Mouse (Mus musculus) adrenal gland, postnatal 36 days (tissue): ENCODE results near the gene Uba6. TPM values are rescaled to one million over a fixed set of nuclear protein-coding genes. Genes with fewer than 3 reads are reported as not detected.

Experiments used
- DNase-seq, 2 experiments: peaks; one replicate each; pipeline ENCODE4 v3.0.0; 2021; ENCODE audit warnings: mixed read lengths in 1 of 2
- long read RNA-seq, 2 experiments: library from polyadenylated mRNA; stranded (forward); transcript quantifications; one replicate each; pipeline ENCODE4 v2.0.0; 2021; ENCODE audit warnings: borderline sequencing depth in 2 of 2
- total RNA-seq, 2 experiments: library from RNA; stranded (reverse); gene quantifications; 2 replicates each; pipeline ENCODE4 v1.2.3; 2021

Gene Uba6
- 10 to 100 TPM; 16.7 to 20.0 TPM for total RNA-seq
- long read RNA-seq, experiment 1, partial matches to known transcripts: 1 of 1 reads
- long read RNA-seq, experiment 1, other reads (novel, unspliced or antisense): 0 of 1 reads
- long read RNA-seq, experiment 2, partial matches to known transcripts: 0 of 1 reads
- long read RNA-seq, experiment 2, other reads (novel, unspliced or antisense): 1 of 1 reads

- DNase-seq: peak; percentile 100
Observed at GRCm38 (mm10) chr5:86172449-86173161, at the start of gene Uba6. TSS of gene Uba6 (minus strand) at chr5:86172803.

- no peak for DNase-seq
Observed at GRCm38 (mm10) chr5:86197801-86198200, 25.2 kb upstream of the Uba6 start, which contains the start of gene Gnrhr. TSS of gene Gnrhr (minus strand) at chr5:86197901.

GRCm38 (mm10) chr5:86191356-86191755 is 18.8 kb upstream of the Uba6 start:
- DNase-seq: no peak

- peak; percentile 16 to 61 for DNase-seq
Observed at GRCm38 (mm10) chr5:86190770-86191169, 18.2 kb upstream of the Uba6 start.

GRCm38 (mm10) chr5:86190290-86190689 is 17.7 kb upstream of the Uba6 start:
- DNase-seq: no peak

- no peak for DNase-seq
Observed at GRCm38 (mm10) chr5:86187441-86187840, 14.8 kb upstream of the Uba6 start.

GRCm38 (mm10) chr5:86173778-86174177 is 1.2 kb upstream of the Uba6 start:
- no peak for DNase-seq

GRCm38 (mm10) chr5:86172088-86172448 is 535 bp downstream of the Uba6 start:
- DNase-seq: no peak

GRCm38 (mm10) chr5:86129828-86130227 is 42.8 kb downstream of the Uba6 start:
- no peak for DNase-seq

GRCm38 (mm10) chr5:86128749-86129148 is 43.9 kb downstream of the Uba6 start:
- DNase-seq: no peak

GRCm38 (mm10) chr5:86118457-86119094 is 54.0 kb downstream of the Uba6 start:
- DNase-seq: peak; percentile 3 to 6

GRCm38 (mm10) chr5:86113997-86114396 is 58.6 kb downstream of the Uba6 start:
- peak; percentile 8 to 16 for DNase-seq

- peak; percentile 24 to 37 for DNase-seq
Observed at GRCm38 (mm10) chr5:86113037-86113436, 59.6 kb downstream of the Uba6 start.

GRCm38 (mm10) chr5:86111074-86111473 is 61.5 kb downstream of the Uba6 start:
- DNase-seq: no peak

GRCm38 (mm10) chr5:86106610-86107009 is 66.0 kb downstream of the Uba6 start:
- DNase-seq: no peak

GRCm38 (mm10) chr5:86102176-86102575 is 70.4 kb downstream of the Uba6 start:
- DNase-seq: no peak

GRCm38 (mm10) chr5:86100621-86101020 is 72.0 kb downstream of the Uba6 start:
- no peak for DNase-seq

- DNase-seq: no peak
Observed at GRCm38 (mm10) chr5:86098988-86099387, 73.6 kb downstream of the Uba6 start.

GRCm38 (mm10) chr5:86094754-86095153 is 77.8 kb downstream of the Uba6 start:
- DNase-seq: no peak

GRCm38 (mm10) chr5:86086751-86087150 is 85.9 kb downstream of the Uba6 start:
- DNase-seq: no peak

GRCm38 (mm10) chr5:86084979-86085378 is 87.6 kb downstream of the Uba6 start:
- no peak for DNase-seq

GRCm38 (mm10) chr5:86083987-86084386 is 88.6 kb downstream of the Uba6 start:
- DNase-seq: no peak

GRCm38 (mm10) chr5:86078720-86079334 is 93.8 kb downstream of the Uba6 start:
- no peak for DNase-seq
